Comparison of ENCODE assay signal across 18 mouse cellular contexts in the genomic region with DNA sequence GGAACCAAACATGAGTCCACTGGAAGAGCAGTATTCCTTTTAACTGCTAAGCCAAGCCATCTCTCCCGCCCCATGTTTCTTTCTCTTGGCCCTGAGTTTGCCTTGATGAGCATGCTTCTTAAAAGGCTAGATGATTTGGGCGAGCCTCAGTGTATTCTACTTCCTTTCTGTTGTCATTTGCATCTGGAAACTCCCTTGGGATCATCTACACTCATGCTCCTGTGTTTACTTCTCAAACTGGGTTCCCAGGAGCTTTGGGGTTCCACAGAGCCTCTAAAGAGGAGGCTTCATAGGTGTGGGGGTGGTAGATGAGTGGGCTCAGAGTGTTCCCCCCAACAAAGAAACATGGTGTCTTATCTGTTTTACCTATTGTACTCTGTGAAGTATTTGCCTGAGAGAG. TPM values are rescaled to one million over a fixed set of nuclear protein-coding genes. Genes with fewer than 3 reads are reported as not detected.
DNase-seq lines count a peak whose midpoint lies in the region; ATAC-seq and TF ChIP-seq lines count a peak whose summit lies in the region.
"Had no signal": no experiment of that assay in that cellular context is flagged by ENCODE, and none has a peak within 500 bp of the region (broad histone marks: within the 10 kb centered on the region; RNA-seq: fewer than 3 reads in every experiment).

No protein-coding gene starts in this region.

- 0 out of 2 replicates have a peak overlapping the region, but pooled peaks have one; percentile 78 for H3K27ac ChIP-seq in forebrain, embryonic 10.5 days
- H3K27ac ChIP-seq in forebrain, embryonic 15.5 days (replicated peaks): no peak overlapping the region
- 0 out of 2 replicates have a peak overlapping the region, but pooled peaks have one; percentile 82 for H3K27ac ChIP-seq in intestine, postnatal 0 days (ENCODE audit: low read depth, low read length)
- no peak overlapping the region for H3K27ac ChIP-seq in intestine, embryonic 15.5 days
- peak overlapping the region; percentile 60 for H3K27ac ChIP-seq in embryonic facial prominence, embryonic 10.5 days (replicated peaks)
- H3K27ac ChIP-seq: hindbrain, postnatal 0 days; midbrain, embryonic 12.5 days had no signal

- TF ChIP-seq CTCF in intestine, postnatal 0 days (IDR thresholded peaks at IDR 0.05; ENCODE audit: low read depth): no peak

- 92% methylated on average over 2 of the region's 2 CpGs for WGBS in forebrain, embryonic 10.5 days
- WGBS in forebrain, embryonic 15.5 days: 89% methylated on average over 2 of the region's 2 CpGs
- 77% methylated on average over 2 of the region's 2 CpGs for WGBS in intestine, postnatal 0 days
- WGBS in intestine, embryonic 15.5 days: 82% methylated on average over 2 of the region's 2 CpGs
- 77% methylated on average over 2 of the region's 2 CpGs for WGBS in embryonic facial prominence, embryonic 10.5 days

- no peak overlapping the region for H3K9ac ChIP-seq in forebrain, embryonic 15.5 days (replicated peaks)
- H3K9ac ChIP-seq in intestine, postnatal 0 days (ENCODE audit: low read depth, low read length): no peak overlapping the region
- H3K9ac ChIP-seq in intestine, embryonic 15.5 days: no peak overlapping the region
- H3K9ac ChIP-seq: midbrain, embryonic 12.5 days had no signal

- DNase-seq in forebrain, embryonic 10.5 days (ENCODE audit: extremely low spot score, low spot score): no peak
- no peak for DNase-seq in embryonic facial prominence, embryonic 10.5 days (ENCODE audit: low spot score)
- DNase-seq in splenic B cell, adult 2 months (ENCODE audit: low read depth, low spot score): peak; percentile 60
- no peak for DNase-seq in adipocyte (ENCODE audit: low spot score)
- no peak for DNase-seq in urinary bladder, adult 2 months (ENCODE audit: low spot score)
- DNase-seq: cerebellum, postnatal 25 days; gastrocnemius, postnatal 14 days; kidney, adult 9 months; lung, postnatal 14 days; right cerebral cortex, adult 18-20 months; thymus, adult 2 months had no signal

- peaks cover 37% of the 10 kb centered on the region for H3K4me1 ChIP-seq in forebrain, embryonic 10.5 days
- no peaks in the 10 kb centered on the region for H3K4me1 ChIP-seq in forebrain, embryonic 15.5 days
- 0 out of 2 replicates have a peak, but pooled peaks cover 8% of the 10 kb centered on the region for H3K4me1 ChIP-seq in intestine, postnatal 0 days (replicated peaks; ENCODE audit: control insufficient read depth, insufficient read depth, low read length)
- peaks cover 12% of the 10 kb centered on the region; the same call in 1 of the 2 replicates for H3K4me1 ChIP-seq in intestine, embryonic 15.5 days (replicated peaks)
- H3K4me1 ChIP-seq in embryonic facial prominence, embryonic 10.5 days: peaks cover 31% of the 10 kb centered on the region

- no peak overlapping the region for H3K4me2 ChIP-seq in forebrain, embryonic 15.5 days (replicated peaks)
- H3K4me2 ChIP-seq in intestine, postnatal 0 days (replicated peaks; ENCODE audit: low read depth): no peak overlapping the region
- no peak overlapping the region for H3K4me2 ChIP-seq in intestine, embryonic 15.5 days (replicated peaks)
- H3K4me2 ChIP-seq: midbrain, embryonic 12.5 days had no signal

- no peaks in the 10 kb centered on the region for H3K27me3 ChIP-seq in forebrain, embryonic 10.5 days (ENCODE audit: poor library complexity, severe bottlenecking)
- H3K27me3 ChIP-seq in forebrain, embryonic 15.5 days: no peaks in the 10 kb centered on the region
- no peaks in the 10 kb centered on the region for H3K27me3 ChIP-seq in intestine, postnatal 0 days (replicated peaks; ENCODE audit: control insufficient read depth, insufficient read depth, low read length)
- no peaks in the 10 kb centered on the region for H3K27me3 ChIP-seq in intestine, embryonic 15.5 days (replicated peaks)
- H3K27me3 ChIP-seq in embryonic facial prominence, embryonic 10.5 days (replicated peaks; ENCODE audit: low read depth, poor library complexity, severe bottlenecking): no peaks in the 10 kb centered on the region
- H3K27me3 ChIP-seq in splenic B cell, adult 2 months (ENCODE audit: control insufficient read depth, insufficient read depth, low read length, poor library complexity, severe bottlenecking): no peaks in the 10 kb centered on the region
- H3K27me3 ChIP-seq: midbrain, embryonic 12.5 days had no signal

- H3K9me3 ChIP-seq in forebrain, embryonic 10.5 days: no peaks in the 10 kb centered on the region
- H3K9me3 ChIP-seq in forebrain, embryonic 15.5 days: no peaks in the 10 kb centered on the region
- no peaks in the 10 kb centered on the region for H3K9me3 ChIP-seq in intestine, postnatal 0 days (ENCODE audit: control insufficient read depth)
- H3K9me3 ChIP-seq in intestine, embryonic 15.5 days: no peaks in the 10 kb centered on the region
- no peaks in the 10 kb centered on the region for H3K9me3 ChIP-seq in embryonic facial prominence, embryonic 10.5 days
- H3K9me3 ChIP-seq: midbrain, embryonic 12.5 days had no signal

- H3K4me3 ChIP-seq in forebrain, embryonic 10.5 days: no peak overlapping the region
- no peak overlapping the region for H3K4me3 ChIP-seq in forebrain, embryonic 15.5 days
- H3K4me3 ChIP-seq in intestine, postnatal 0 days (ENCODE audit: low read depth, low read length): no peak overlapping the region
- no peak overlapping the region for H3K4me3 ChIP-seq in intestine, embryonic 15.5 days (replicated peaks)
- H3K4me3 ChIP-seq in embryonic facial prominence, embryonic 10.5 days: no peak overlapping the region
- H3K4me3 ChIP-seq: midbrain, embryonic 12.5 days; myocyte had no signal

- no peaks in the 10 kb centered on the region for H3K36me3 ChIP-seq in forebrain, embryonic 10.5 days (replicated peaks)
- H3K36me3 ChIP-seq in forebrain, embryonic 15.5 days: no peaks in the 10 kb centered on the region
- no peaks in the 10 kb centered on the region for H3K36me3 ChIP-seq in intestine, postnatal 0 days (ENCODE audit: control insufficient read depth, insufficient read depth)
- no peaks in the 10 kb centered on the region for H3K36me3 ChIP-seq in intestine, embryonic 15.5 days
- H3K36me3 ChIP-seq in embryonic facial prominence, embryonic 10.5 days (replicated peaks): no peaks in the 10 kb centered on the region
- no peaks in the 10 kb centered on the region for H3K36me3 ChIP-seq in splenic B cell, adult 2 months (ENCODE audit: control insufficient read depth, insufficient read depth, low read length, poor library complexity, severe bottlenecking)
- H3K36me3 ChIP-seq: midbrain, embryonic 12.5 days had no signal

- ATAC-seq in forebrain, embryonic 15.5 days (replicated peaks): no peak
- no peak for ATAC-seq in intestine, postnatal 0 days
- no peak for ATAC-seq in intestine, embryonic 15.5 days
- ATAC-seq: activated CD4-positive, CD25-positive, alpha-beta regulatory T cell, adult 4 months; hindbrain, postnatal 0 days had no signal

RNA-seq across cellular contexts. Expression of gene Dapk2, which starts 54.1 kb away (rescaled TPM):
- 7.6 and 8.9 TPM in 2 replicates for polyA plus RNA-seq in forebrain, embryonic 10.5 days (2016; fragmentation: Nextera tagmentation; extraction: Ambion mirVana)
- polyA plus RNA-seq in forebrain, embryonic 15.5 days (2015; fragmentation: Nextera tagmentation; extraction: Ambion mirVana): 1.4 and 1.8 TPM in 2 replicates
- 14.7 and 16.9 TPM in 2 replicates for polyA plus RNA-seq in intestine, postnatal 0 days (2015; fragmentation: Nextera tagmentation; extraction: Ambion mirVana)
- polyA plus RNA-seq in intestine, embryonic 15.5 days (2015; fragmentation: Nextera tagmentation; extraction: Ambion mirVana): 6.0 and 7.2 TPM in 2 replicates
- 5.3 and 5.8 TPM in 2 replicates for polyA plus RNA-seq in embryonic facial prominence, embryonic 10.5 days (2016; fragmentation: Nextera tagmentation; extraction: Ambion mirVana)
- polyA plus RNA-seq in urinary bladder, adult 2 months (2012; rRNA removed): 6.5 and 7.0 TPM in 2 replicates

Comparison
In these comparisons a context has a peak if more than half of its experiments do, and no peak if none do; other contexts are left out.
1. H3K27ac ChIP-seq: peak in forebrain, embryonic 10.5 days (single experiment), intestine, postnatal 0 days (single experiment) and embryonic facial prominence, embryonic 10.5 days (single experiment); none in forebrain, embryonic 15.5 days (single experiment) and intestine, embryonic 15.5 days (single experiment).